In the genomic region with DNA sequence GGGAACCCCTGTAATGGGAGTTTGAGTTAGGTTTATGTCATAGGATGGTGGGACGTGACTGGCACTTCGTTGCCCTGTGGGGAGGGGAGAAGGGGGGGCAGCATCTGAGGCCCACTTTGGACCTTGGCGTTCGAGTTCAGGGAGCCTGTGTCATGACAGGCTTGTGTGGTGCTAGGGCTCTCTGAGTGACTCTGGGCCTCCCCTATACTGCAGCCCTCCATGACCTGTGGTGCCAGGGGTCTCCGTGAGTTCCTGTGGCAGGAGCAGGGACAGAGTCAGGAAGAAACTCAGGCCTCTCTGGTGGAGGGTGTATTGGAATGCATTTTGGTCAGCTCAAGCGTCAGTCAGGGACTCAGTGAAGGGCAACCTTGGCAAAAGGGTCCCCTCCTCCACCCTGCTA, we compare ENCODE assay signal across 8 mouse cellular contexts. TPM values are rescaled to one million over a fixed set of nuclear protein-coding genes. Genes with fewer than 3 reads are reported as not detected.
DNase-seq lines count a peak whose midpoint lies in the region; ATAC-seq and TF ChIP-seq lines count a peak whose summit lies in the region.

No protein-coding gene starts in this region.

- TF ChIP-seq CTCF in midbrain, postnatal 0 days (IDR thresholded peaks at IDR 0.05) = no peak

- H3K27ac ChIP-seq in heart, embryonic 13.5 days (replicated peaks) = peak overlapping the region; percentile 65
- no peak overlapping the region for H3K27ac ChIP-seq in midbrain, postnatal 0 days (ENCODE audit: low read depth, low read length)
- no peak overlapping the region for H3K27ac ChIP-seq in midbrain, embryonic 14.5 days (replicated peaks; ENCODE audit: low read depth, low read length)
- no peak overlapping the region for H3K27ac ChIP-seq in limb, embryonic 12.5 days
- H3K27ac ChIP-seq in stomach, embryonic 16.5 days (ENCODE audit: low read length) = peak overlapping the region; percentile 64

- no peaks in the 10 kb centered on the region for H3K27me3 ChIP-seq in heart, embryonic 13.5 days (replicated peaks)
- H3K27me3 ChIP-seq in midbrain, postnatal 0 days (ENCODE audit: insufficient read depth, low read length) = no peaks in the 10 kb centered on the region
- no peaks in the 10 kb centered on the region for H3K27me3 ChIP-seq in midbrain, embryonic 14.5 days (ENCODE audit: control insufficient read depth, insufficient read depth, low read length)
- no peaks in the 10 kb centered on the region for H3K27me3 ChIP-seq in limb, embryonic 12.5 days
- H3K27me3 ChIP-seq in stomach, embryonic 16.5 days (ENCODE audit: control insufficient read depth, insufficient read depth, low read length) = no peaks in the 10 kb centered on the region

- no peaks in the 10 kb centered on the region for H3K9me3 ChIP-seq in heart, embryonic 13.5 days
- H3K9me3 ChIP-seq in midbrain, postnatal 0 days (ENCODE audit: low read length) = no peaks in the 10 kb centered on the region
- H3K9me3 ChIP-seq in midbrain, embryonic 14.5 days (ENCODE audit: control insufficient read depth, low read length) = no peaks in the 10 kb centered on the region
- no peaks in the 10 kb centered on the region for H3K9me3 ChIP-seq in limb, embryonic 12.5 days
- no peaks in the 10 kb centered on the region for H3K9me3 ChIP-seq in stomach, embryonic 16.5 days (replicated peaks; ENCODE audit: control insufficient read depth, low read length)

- H3K4me1 ChIP-seq in heart, embryonic 13.5 days = peaks cover 18% of the 10 kb centered on the region
- H3K4me1 ChIP-seq in midbrain, postnatal 0 days (ENCODE audit: insufficient read depth, low read length) = no peaks in the 10 kb centered on the region
- H3K4me1 ChIP-seq in midbrain, embryonic 14.5 days (ENCODE audit: control insufficient read depth, insufficient read depth, low read length) = no peaks in the 10 kb centered on the region
- 0 out of 2 replicates have a peak, but pooled peaks cover 5% of the 10 kb centered on the region for H3K4me1 ChIP-seq in limb, embryonic 12.5 days (replicated peaks)
- H3K4me1 ChIP-seq in stomach, embryonic 16.5 days (ENCODE audit: control insufficient read depth, insufficient read depth, low read length) = no peaks in the 10 kb centered on the region

- peak overlapping the region; percentile 38 for H3K4me3 ChIP-seq in heart, embryonic 13.5 days
- peak overlapping the region; percentile 5; the same call in 1 of the 2 replicates for H3K4me3 ChIP-seq in midbrain, postnatal 0 days (ENCODE audit: low read depth, low read length)
- no peak overlapping the region for H3K4me3 ChIP-seq in midbrain, embryonic 14.5 days (replicated peaks; ENCODE audit: low read depth, low read length)
- H3K4me3 ChIP-seq in limb, embryonic 12.5 days (replicated peaks) = peak overlapping the region; percentile 9; the same call in 1 of the 2 replicates
- peak overlapping the region; percentile 37 for H3K4me3 ChIP-seq in stomach, embryonic 16.5 days (replicated peaks; ENCODE audit: low read length)

- no peak for ATAC-seq in heart, embryonic 13.5 days (ENCODE audit: extremely low read depth, insufficient number of reproducible peaks, low FRiP score, low TSS enrichment)
- ATAC-seq in midbrain, postnatal 0 days (ENCODE audit: low FRiP score) = no peak
- ATAC-seq in midbrain, embryonic 14.5 days (ENCODE audit: low FRiP score, low TSS enrichment) = no peak
- no peak for ATAC-seq in limb, embryonic 12.5 days (ENCODE audit: insufficient number of reproducible peaks, insufficient read depth, low FRiP score, low TSS enrichment, low read depth)
- ATAC-seq in stomach, embryonic 16.5 days (ENCODE audit: insufficient read depth, low FRiP score) = no peak

- H3K4me2 ChIP-seq in heart, embryonic 13.5 days = peak overlapping the region; percentile 58
- 0 out of 2 replicates have a peak overlapping the region, but pooled peaks have one; percentile 9 for H3K4me2 ChIP-seq in midbrain, postnatal 0 days (ENCODE audit: low read depth, low read length, poor library complexity, severe bottlenecking)
- H3K4me2 ChIP-seq in midbrain, embryonic 14.5 days (ENCODE audit: low read length) = no peak overlapping the region
- H3K4me2 ChIP-seq in limb, embryonic 12.5 days = no peak overlapping the region
- peak overlapping the region; percentile 17 for H3K4me2 ChIP-seq in stomach, embryonic 16.5 days (ENCODE audit: low read depth, low read length)

- no peaks in the 10 kb centered on the region for H3K36me3 ChIP-seq in heart, embryonic 13.5 days
- H3K36me3 ChIP-seq in midbrain, postnatal 0 days (ENCODE audit: insufficient read depth, low read length) = no peaks in the 10 kb centered on the region
- no peaks in the 10 kb centered on the region for H3K36me3 ChIP-seq in midbrain, embryonic 14.5 days (ENCODE audit: control insufficient read depth, insufficient read depth, low read length)
- no peaks in the 10 kb centered on the region for H3K36me3 ChIP-seq in limb, embryonic 12.5 days
- H3K36me3 ChIP-seq in stomach, embryonic 16.5 days (ENCODE audit: control insufficient read depth, insufficient read depth, low read length) = no peaks in the 10 kb centered on the region

- no peak for DNase-seq in heart, adult 11 months
- no peak for DNase-seq in midbrain, postnatal 0 days (ENCODE audit: low spot score)
- no peak for DNase-seq in midbrain, embryonic 14.5 days
- no peak for DNase-seq in Muller cell, postnatal 12 days (ENCODE audit: inconsistent ontology term)
- DNase-seq in cerebellum, adult 18-20 months = no peak

- peak overlapping the region; percentile 66 for H3K9ac ChIP-seq in heart, embryonic 13.5 days
- H3K9ac ChIP-seq in midbrain, postnatal 0 days (replicated peaks; ENCODE audit: low read length, poor library complexity, severe bottlenecking) = no peak overlapping the region
- no peak overlapping the region for H3K9ac ChIP-seq in midbrain, embryonic 14.5 days (replicated peaks; ENCODE audit: low read length)
- no peak overlapping the region for H3K9ac ChIP-seq in limb, embryonic 12.5 days (replicated peaks)
- H3K9ac ChIP-seq in stomach, embryonic 16.5 days (ENCODE audit: low read length) = peak overlapping the region; percentile 48; the same call in 1 of the 2 replicates

- 64% methylated on average over 6 of the region's 6 CpGs for WGBS in heart, embryonic 13.5 days
- WGBS in midbrain, postnatal 0 days = 84% methylated on average over 6 of the region's 6 CpGs
- 89% methylated on average over 6 of the region's 6 CpGs for WGBS in midbrain, embryonic 14.5 days
- WGBS in limb, embryonic 12.5 days = 81% methylated on average over 6 of the region's 6 CpGs
- 79% methylated on average over 6 of the region's 6 CpGs for WGBS in stomach, embryonic 16.5 days

RNA-seq across cellular contexts. Expression of a gene that starts 0.6 kb away (rescaled TPM):
- polyA plus RNA-seq in heart, embryonic 13.5 days (2015; fragmentation: Nextera tagmentation; extraction: Ambion mirVana) = 6.0 and 6.2 TPM in 2 replicates
- total RNA-seq in midbrain, postnatal 0 days (2014; rRNA removed) = 6.4 and 9.8 TPM in 2 replicates
- polyA plus RNA-seq in midbrain, postnatal 0 days (2015; fragmentation: Nextera tagmentation; extraction: Ambion mirVana) = 2.6 and 3.1 TPM in 2 replicates
- polyA plus RNA-seq in midbrain, embryonic 14.5 days (2014; fragmentation: Nextera tagmentation; extraction: Ambion mirVana) = 1.9 and 4.6 TPM in 2 replicates
- 3.6 and 3.9 TPM in 2 replicates for polyA plus RNA-seq in limb, embryonic 12.5 days (2016; fragmentation: Nextera tagmentation; extraction: Ambion mirVana)
- polyA plus RNA-seq in stomach, embryonic 16.5 days (2015; fragmentation: Nextera tagmentation; extraction: Ambion mirVana) = 6.3 and 8.6 TPM in 2 replicates

RNA-seq across cellular contexts. Expression of a gene that starts 47.0 kb away (rescaled TPM):
- 0.31 and 0.41 TPM in 2 replicates for polyA plus RNA-seq in heart, embryonic 13.5 days (2015; fragmentation: Nextera tagmentation; extraction: Ambion mirVana)
- 51.4 and 55.4 TPM in 2 replicates for total RNA-seq in midbrain, postnatal 0 days (2014; rRNA removed)
- polyA plus RNA-seq in midbrain, postnatal 0 days (2015; fragmentation: Nextera tagmentation; extraction: Ambion mirVana) = 43.9 and 45.7 TPM in 2 replicates
- 13.0 and 16.6 TPM in 2 replicates for polyA plus RNA-seq in midbrain, embryonic 14.5 days (2014; fragmentation: Nextera tagmentation; extraction: Ambion mirVana)
- polyA plus RNA-seq in limb, embryonic 12.5 days (2016; fragmentation: Nextera tagmentation; extraction: Ambion mirVana) = 0.21 and 0.24 TPM in 2 replicates
- polyA plus RNA-seq in stomach, embryonic 16.5 days (2015; fragmentation: Nextera tagmentation; extraction: Ambion mirVana) = 11.5 and 12.6 TPM in 2 replicates

Comparison
In these comparisons a context has a peak if more than half of its experiments do, and no peak if none do; other contexts are left out.
1. H3K4me2 ChIP-seq: peak in heart, embryonic 13.5 days (single experiment), midbrain, postnatal 0 days (single experiment) and stomach, embryonic 16.5 days (single experiment); none in midbrain, embryonic 14.5 days (single experiment) and limb, embryonic 12.5 days (single experiment).
2. H3K27ac ChIP-seq: peak in heart, embryonic 13.5 days (single experiment) and stomach, embryonic 16.5 days (single experiment); none in midbrain, postnatal 0 days (single experiment), midbrain, embryonic 14.5 days (single experiment) and limb, embryonic 12.5 days (single experiment).
3. H3K9ac ChIP-seq: peak in heart, embryonic 13.5 days (single experiment) and stomach, embryonic 16.5 days (single experiment); none in midbrain, postnatal 0 days (single experiment), midbrain, embryonic 14.5 days (single experiment) and limb, embryonic 12.5 days (single experiment).